Mouse (Mus musculus): ENCODE data around the gene Mmrn2.

DNA sequence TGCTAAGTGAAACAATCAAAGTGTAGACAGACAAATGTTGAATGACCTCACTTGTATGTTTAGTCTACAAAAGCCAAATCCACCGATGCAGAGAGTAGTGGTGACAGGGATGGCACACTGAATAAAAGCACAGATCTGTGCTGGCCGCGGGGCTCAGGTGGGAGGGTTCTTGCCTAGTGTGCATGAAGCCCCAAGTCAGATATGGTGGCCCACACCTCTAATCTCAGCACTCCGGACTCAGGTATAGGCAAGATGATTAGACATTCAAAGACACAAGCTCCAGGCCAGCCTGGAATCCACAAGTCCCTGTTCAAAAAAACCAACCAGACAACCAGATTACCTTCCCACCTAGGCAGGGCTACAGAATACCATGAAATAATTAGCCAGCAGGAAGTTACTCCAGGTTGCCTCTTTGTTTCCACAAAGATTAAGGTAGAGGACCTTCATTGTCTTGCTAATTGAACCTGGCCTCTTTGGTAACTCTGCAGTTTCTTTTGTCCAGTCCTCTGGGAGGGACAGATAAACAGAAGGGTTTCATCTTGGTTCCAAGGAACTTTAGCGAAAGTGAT lies 15.5 kb upstream of the Mmrn2 start:
- TF ChIP-seq CTCF (conservative IDR thresholded peaks at IDR 0.05; ENCODE audit: insufficient read depth, insufficient read length, low read depth, low read length): no peak
- TF ChIP-seq POLR2A (IDR thresholded peaks at IDR 0.05; ENCODE audit: low read depth, low read length): no peak
